Mouse (Mus musculus) kidney, embryonic 14.5 days (tissue): ENCODE data around the gene Zer1. TPM values are rescaled to one million over a fixed set of nuclear protein-coding genes. Genes with fewer than 3 reads are reported as not detected.

Experiments
- ATAC-seq: fragments of 200-750 bp; cut with Nextera tagmentation; 2 replicates; pipeline ENCODE4 v1.8.0; 2017; ENCODE audit warnings: moderate number of reproducible peaks, mild to moderate bottlenecking, moderate TSS enrichment, moderate library complexity; ENCODE audit not compliant: low FRiP score, low TSS enrichment
- H3K27ac ChIP-seq: fragments of 300-500 bp; sonication (generic); 2 replicates; pipeline ENCODE4 v1.5.1; 2014; ENCODE audit warnings: low read depth, mild to moderate bottlenecking, low read length, moderate library complexity, mixed read lengths
- H3K27me3 ChIP-seq: fragments of 300-500 bp; sonication (generic); 2 replicates; pipeline ENCODE4 v1.6.1; 2014; ENCODE audit warnings: mild to moderate bottlenecking, low read length; ENCODE audit not compliant: control insufficient read depth, insufficient read depth
- H3K36me3 ChIP-seq: fragments of 300-500 bp; sonication (generic); 2 replicates; pipeline ENCODE4 v1.6.1; 2014; ENCODE audit warnings: low read length, mixed read lengths; ENCODE audit not compliant: control insufficient read depth, insufficient read depth
- H3K4me1 ChIP-seq: fragments of 300-500 bp; sonication (generic); 2 replicates; pipeline ENCODE4 v1.6.1; 2014; ENCODE audit warnings: low read length, mixed read lengths; ENCODE audit not compliant: control insufficient read depth, insufficient read depth
- H3K4me2 ChIP-seq: fragments of 300-500 bp; sonication (generic); replicated peaks from 2 replicates; pipeline ENCODE4 v1.6.1; 2014; ENCODE audit warnings: low read depth, mild to moderate bottlenecking, low read length
- H3K4me3 ChIP-seq: fragments of 300-500 bp; sonication (generic); 2 replicates; pipeline ENCODE4 v1.5.1; 2014; ENCODE audit warnings: mild to moderate bottlenecking, low read length
- H3K9ac ChIP-seq: fragments of 300-500 bp; sonication (generic); 2 replicates; pipeline ENCODE4 v1.6.1; 2014; ENCODE audit warnings: low read depth, mild to moderate bottlenecking, low read length, moderate library complexity
- H3K9me3 ChIP-seq: fragments of 300-500 bp; sonication (generic); 2 replicates; pipeline ENCODE4 v1.6.1; 2016; ENCODE audit warnings: low read length; ENCODE audit not compliant: control insufficient read depth
- WGBS: fragments of 180-500 bp; shearing (Covaris S2); extraction: QIAGEN DNeasy Blood & Tissue Kit; methylation state at CpG from one replicate; pipeline ENCODE4 v1.1.7; 2014; 5-methylcytosine and 5-hydroxymethylcytosine counted together
- polyA plus RNA-seq: library from polyadenylated mRNA; unstranded; fragments of >200 nt; fragmentation: Nextera tagmentation; extraction: Ambion mirVana; gene quantifications from 2 replicates; pipeline ENCODE4 v1.2.1, GENCODE M21; 2014

The Zer1 gene
- polyA plus RNA-seq, 1 experiment from 2014 or later = 11.9 TPM

DNA sequence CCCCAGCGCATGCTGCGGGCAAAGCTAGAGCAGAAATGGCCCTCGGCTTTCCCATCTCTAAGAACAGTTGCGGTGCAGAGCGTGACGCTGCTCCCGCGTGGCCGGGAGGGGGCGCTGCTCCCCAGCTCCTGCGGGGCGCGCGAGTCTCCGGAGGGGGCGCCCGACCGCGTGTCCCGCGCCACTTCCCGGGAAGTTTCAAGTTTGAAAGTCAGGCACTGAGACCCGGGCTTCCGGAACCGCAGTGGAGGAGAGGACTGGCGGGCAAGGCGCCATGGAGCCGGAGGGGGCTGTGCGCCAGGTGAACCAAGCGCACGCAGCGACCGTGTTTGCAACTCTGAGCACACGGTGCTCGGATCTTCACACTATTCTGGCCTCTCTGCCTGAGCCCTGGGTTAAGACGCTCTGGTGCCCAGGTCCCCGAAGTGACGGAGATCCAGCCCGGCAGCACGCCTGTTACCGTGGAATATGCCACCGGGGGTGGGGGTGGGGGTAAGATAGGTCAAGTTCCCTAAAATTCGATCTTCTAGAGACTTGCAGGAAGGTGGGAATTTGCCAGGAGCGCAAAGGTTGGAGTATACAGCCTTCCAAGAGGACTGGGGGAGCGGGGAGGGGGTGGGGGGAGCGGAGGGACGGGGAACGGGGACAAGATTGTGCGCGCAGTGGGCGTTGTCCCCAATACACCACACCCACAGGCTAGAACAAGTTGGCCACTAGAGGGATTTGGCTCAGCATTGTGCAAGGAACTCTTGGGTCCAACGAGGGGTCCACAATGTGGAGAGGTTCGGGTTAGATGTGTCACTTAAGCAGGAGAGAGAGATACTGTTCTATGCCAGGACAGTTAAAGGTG lies 46.7 kb downstream of the Zer1 start, which contains the start of gene Pkn3:
Pkn3 (plus strand) TSS at position 183 of the 847 bp plus-strand sequence.
- H3K9ac ChIP-seq = peak within 1 kb of the TSS; percentile 70
- no peaks in the 10 kb centered on the region for H3K27me3 ChIP-seq
- H3K36me3 ChIP-seq = peaks cover 12% of the 10 kb centered on the region; the same call in 1 of the 2 replicates
- H3K9me3 ChIP-seq = no peaks in the 10 kb centered on the region
- peak within 1 kb of the TSS; percentile 88 for H3K27ac ChIP-seq
- H3K4me1 ChIP-seq = peaks cover 4% of the 10 kb centered on the region; the same call in 1 of the 2 replicates
- under 1% methylated on average over 53 of the region's 53 CpGs for WGBS
- H3K4me2 ChIP-seq = peak within 1 kb of the TSS; percentile 93
- peak; percentile 86 for ATAC-seq
- H3K4me3 ChIP-seq = peak within 1 kb of the TSS; percentile 64

DNA sequence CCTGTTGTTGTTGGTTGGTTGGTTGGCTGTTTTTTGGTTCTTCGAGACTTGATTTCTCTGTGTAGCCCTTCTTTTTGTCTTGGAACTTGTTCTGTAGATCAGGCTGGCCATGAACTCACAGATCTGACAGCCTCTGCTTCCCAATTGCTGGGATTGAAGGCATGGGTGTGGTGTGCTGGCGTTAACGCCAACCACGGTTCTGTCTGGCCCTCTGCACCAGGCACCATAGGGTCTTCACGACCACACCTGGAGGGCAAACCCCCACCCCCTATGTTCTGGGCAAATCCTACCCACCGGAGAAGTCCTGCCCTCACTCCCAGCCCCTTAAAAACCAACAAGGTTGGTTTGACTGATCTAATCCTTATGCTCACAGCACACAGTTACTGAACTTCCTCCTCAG lies 47.4 kb downstream of the Zer1 start:
- peak overlapping the region; percentile 93; the same call in 1 of the 2 replicates for H3K4me2 ChIP-seq
- WGBS = 66% methylated on average over 6 of the region's 6 CpGs
- peaks cover 17% of the 10 kb centered on the region for H3K36me3 ChIP-seq
- H3K9ac ChIP-seq = no peak overlapping the region
- no peaks in the 10 kb centered on the region for H3K27me3 ChIP-seq
- H3K4me3 ChIP-seq = no peak overlapping the region
- peaks cover 4% of the 10 kb centered on the region; the same call in 1 of the 2 replicates for H3K4me1 ChIP-seq
- H3K27ac ChIP-seq = no peak overlapping the region
- peak; percentile 25; the same call in 1 of the 2 replicates for ATAC-seq
- H3K9me3 ChIP-seq = no peaks in the 10 kb centered on the region

DNA sequence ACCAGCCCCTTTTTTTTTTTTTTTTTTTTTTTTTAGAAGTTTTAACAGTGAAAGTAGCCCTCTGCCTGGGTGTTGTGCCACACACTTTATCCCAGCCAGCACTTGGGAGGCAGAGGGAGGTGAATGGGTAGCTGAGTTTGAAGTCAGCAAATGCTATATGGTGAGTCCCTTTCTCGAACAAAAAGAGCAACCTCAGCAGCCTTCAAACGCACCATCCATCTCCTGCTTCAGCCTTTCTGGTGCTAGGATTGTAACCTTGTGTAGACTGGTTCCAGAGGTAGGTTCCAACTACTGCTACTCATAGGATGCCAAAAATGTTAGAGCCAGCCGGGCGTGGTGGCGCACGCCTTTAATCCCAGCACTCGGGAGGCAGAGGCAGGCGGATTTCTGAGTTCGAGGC lies 47.9 kb downstream of the Zer1 start:
- whole genome bisulfite sequencing = 96% methylated on average over 9 of the region's 9 CpGs
- H3K36me3 ChIP-seq = peaks cover 19% of the 10 kb centered on the region
- no peak for ATAC-seq
- peaks cover 4% of the 10 kb centered on the region; the same call in 1 of the 2 replicates for H3K4me1 ChIP-seq
- H3K4me2 ChIP-seq = no peak overlapping the region
- no peak overlapping the region for H3K4me3 ChIP-seq
- H3K9me3 ChIP-seq = no peaks in the 10 kb centered on the region
- no peak overlapping the region for H3K27ac ChIP-seq
- no peaks in the 10 kb centered on the region for H3K27me3 ChIP-seq
- no peak overlapping the region for H3K9ac ChIP-seq

DNA sequence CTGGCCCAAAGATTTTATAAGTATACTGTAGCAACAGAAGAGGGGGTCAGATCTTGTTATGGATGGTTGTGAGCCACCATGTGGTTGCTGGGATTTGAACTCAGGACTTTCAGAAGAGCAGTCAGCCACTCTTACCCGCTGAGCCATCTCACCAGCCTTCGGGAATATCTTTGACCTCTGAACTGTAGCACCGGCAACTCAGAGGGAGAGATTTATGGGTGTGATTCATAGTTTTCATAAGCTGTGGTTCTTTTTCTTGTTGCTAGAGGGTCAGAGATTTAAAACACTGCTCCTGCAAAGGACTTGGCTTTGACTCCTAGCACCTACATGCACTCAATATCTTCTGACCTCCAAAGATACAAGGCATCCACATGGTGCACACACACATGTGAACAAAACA lies 48.8 kb downstream of the Zer1 start:
- no peak for ATAC-seq
- no peak overlapping the region for H3K27ac ChIP-seq
- WGBS = 44% methylated on average over 3 of the region's 3 CpGs
- H3K4me2 ChIP-seq = no peak overlapping the region
- H3K4me1 ChIP-seq = peaks cover 4% of the 10 kb centered on the region; the same call in 1 of the 2 replicates
- no peak overlapping the region for H3K9ac ChIP-seq
- no peaks in the 10 kb centered on the region for H3K9me3 ChIP-seq
- no peaks in the 10 kb centered on the region for H3K27me3 ChIP-seq
- H3K36me3 ChIP-seq = peaks cover 20% of the 10 kb centered on the region
- H3K4me3 ChIP-seq = no peak overlapping the region

DNA sequence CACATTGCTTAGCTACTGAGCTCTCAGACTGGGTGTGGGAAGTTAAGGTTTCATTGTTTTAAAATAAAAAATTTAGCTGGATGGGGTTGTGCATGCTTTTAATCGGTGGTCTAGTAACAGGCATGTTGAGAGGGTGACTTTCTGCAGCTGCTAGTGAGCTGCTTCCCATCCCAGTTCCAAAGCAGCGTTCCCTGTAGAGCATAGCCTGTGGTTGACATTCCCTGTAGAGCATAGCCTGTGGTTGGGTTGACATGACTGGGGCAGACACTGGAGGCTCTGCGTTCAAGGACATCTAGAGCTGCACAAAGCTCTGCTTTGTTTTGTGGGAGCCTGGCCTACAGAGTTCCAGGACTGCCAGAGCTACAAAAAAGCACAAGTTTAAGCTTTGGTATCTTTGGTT lies 51.1 kb downstream of the Zer1 start:
- Histone ChIP-seq H3K9me3 (no peaks in the 10 kb centered on the region), H3K27ac (no peak overlapping the region), H3K4me1 (peaks cover 6% of the 10 kb centered on the region), H3K9ac (no peak overlapping the region), H3K4me2 (no peak overlapping the region), H3K27me3 (no peaks in the 10 kb centered on the region), H3K36me3 (peaks cover 43% of the 10 kb centered on the region), H3K4me3 (no peak overlapping the region)
- ATAC-seq = no peak
- 85% methylated on average over 3 of the region's 3 CpGs for WGBS

DNA sequence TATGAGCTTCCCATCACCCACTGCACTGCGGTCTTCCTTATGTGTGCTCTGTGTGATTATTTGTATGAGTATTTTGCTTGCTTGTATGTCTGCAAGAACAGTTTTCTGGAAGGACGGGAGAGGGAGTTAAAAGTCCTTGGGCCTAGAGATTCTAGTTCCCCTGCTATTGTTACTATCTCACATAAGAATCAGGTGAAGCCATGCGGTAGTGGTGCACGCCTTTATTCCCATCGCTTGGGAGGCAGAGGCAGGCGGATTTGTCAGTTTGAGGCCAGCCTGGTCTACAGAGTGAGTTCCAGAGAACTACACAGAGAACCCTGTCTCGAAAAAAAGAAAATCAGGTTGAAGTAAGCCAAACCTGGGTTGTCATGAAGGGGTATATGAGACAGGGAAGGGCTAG lies 51.5 kb downstream of the Zer1 start:
- no peak overlapping the region for H3K27ac ChIP-seq
- no peaks in the 10 kb centered on the region for H3K9me3 ChIP-seq
- H3K27me3 ChIP-seq = no peaks in the 10 kb centered on the region
- H3K4me3 ChIP-seq = no peak overlapping the region
- no peak for ATAC-seq
- peaks cover 48% of the 10 kb centered on the region for H3K36me3 ChIP-seq
- H3K4me1 ChIP-seq = peaks cover 7% of the 10 kb centered on the region
- no peak overlapping the region for H3K4me2 ChIP-seq
- no peak overlapping the region for H3K9ac ChIP-seq
- WGBS = 80% methylated on average over 7 of the region's 7 CpGs

DNA sequence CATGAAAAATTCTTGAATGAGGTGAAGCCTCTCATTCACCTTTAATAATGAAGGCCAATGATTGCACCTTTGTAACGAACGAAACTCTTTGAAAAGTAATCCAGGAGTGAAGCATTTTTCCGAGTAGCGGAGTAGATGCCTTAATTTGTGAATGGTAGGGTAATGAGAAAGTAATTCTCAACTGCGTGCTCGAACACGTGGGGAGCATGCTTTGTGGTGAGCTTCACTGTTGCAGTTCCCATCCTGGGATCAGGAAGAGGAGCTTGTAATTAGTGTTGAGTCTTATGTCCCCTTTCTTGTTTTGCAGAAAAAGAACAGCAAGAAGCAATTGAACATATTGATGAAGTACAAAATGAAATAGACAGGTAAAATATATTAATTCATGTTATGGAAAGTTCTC lies 56.4 kb downstream of the Zer1 start:
- Histone ChIP-seq H3K9me3 (no peaks in the 10 kb centered on the region), H3K4me2 (peak overlapping the region; percentile 85), H3K36me3 (peaks cover 38% of the 10 kb centered on the region), H3K4me3 (peak overlapping the region; percentile 100), H3K4me1 (peaks cover 22% of the 10 kb centered on the region), H3K9ac (peak overlapping the region; percentile 97), H3K27me3 (no peaks in the 10 kb centered on the region), H3K27ac (no peak overlapping the region; the same call in 1 of the 2 replicates)
- 14% methylated on average over 7 of the region's 7 CpGs for WGBS
- no peak for ATAC-seq

DNA sequence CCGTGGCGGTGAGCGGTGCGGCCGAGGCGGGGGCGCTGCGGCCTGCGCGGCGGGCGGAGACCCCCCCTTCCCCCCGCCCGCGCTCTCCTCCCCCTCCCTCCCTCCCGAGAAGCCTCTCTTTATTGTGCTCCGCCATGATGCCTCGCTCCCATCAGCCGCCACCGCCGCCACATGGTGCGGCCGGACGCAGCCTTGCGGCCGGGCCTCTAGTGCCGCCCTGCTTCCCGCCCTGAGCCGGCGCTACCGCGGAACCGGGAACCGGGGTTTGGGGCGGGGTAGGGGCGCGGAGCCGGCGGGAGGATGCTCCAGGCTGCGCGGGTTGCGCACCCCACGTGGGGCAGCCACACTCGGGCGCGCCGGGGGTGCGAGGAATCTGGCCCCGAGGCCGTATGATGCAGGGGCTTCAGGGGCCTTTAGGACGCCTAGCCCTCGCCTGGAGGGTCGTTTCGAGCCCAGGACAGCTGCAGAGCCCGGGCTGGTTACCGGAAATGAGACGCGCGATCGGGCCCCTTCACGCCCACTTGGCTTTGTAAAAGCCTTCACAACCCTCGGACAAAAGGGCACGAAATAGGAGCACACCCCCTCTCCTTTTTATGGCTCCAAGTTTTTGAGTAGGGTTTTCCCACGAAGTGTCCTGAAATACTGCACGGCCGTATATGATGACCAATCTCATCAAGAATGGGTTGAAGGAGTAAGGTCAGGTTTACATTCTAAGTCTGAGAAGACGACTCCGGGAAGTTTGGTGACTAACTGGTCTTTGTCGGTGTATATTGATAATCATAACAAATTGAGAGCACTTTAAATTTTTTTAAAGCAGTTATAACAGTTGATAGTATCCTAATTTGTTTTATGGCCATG lies 57.1 kb downstream of the Zer1 start:
- peaks cover 22% of the 10 kb centered on the region for H3K4me1 ChIP-seq
- WGBS = under 1% methylated on average over 48 of the region's 69 CpGs
- peak overlapping the region; percentile 85 for H3K4me2 ChIP-seq
- peak overlapping the region; percentile 99 for H3K27ac ChIP-seq
- H3K9ac ChIP-seq = peak overlapping the region; percentile 97
- H3K27me3 ChIP-seq = no peaks in the 10 kb centered on the region
- no peaks in the 10 kb centered on the region for H3K9me3 ChIP-seq
- peak overlapping the region; percentile 100 for H3K4me3 ChIP-seq
- ATAC-seq = peak; percentile 16
- H3K36me3 ChIP-seq = peaks cover 32% of the 10 kb centered on the region
